Mouse (Mus musculus) limb, embryonic 15.5 days (tissue): Measurements from ENCODE around the gene Gm38100. TPM values are rescaled to one million over a fixed set of nuclear protein-coding genes. Genes with fewer than 3 reads are reported as not detected.
A peak's percentile ranks its signal among the peaks of the same experiment; 100 is the strongest.

Experiments used
- ATAC-seq: fragments of 200-750 bp; cut with Nextera tagmentation; 2 replicates; pipeline ENCODE4 v1.8.0; 2017; ENCODE audit warnings: low read depth, moderate TSS enrichment; ENCODE audit not compliant: insufficient number of reproducible peaks, low FRiP score, low TSS enrichment
- H3K27ac ChIP-seq: fragments of 300-500 bp; sonication (generic); 2 replicates; pipeline ENCODE4 v1.5.1; 2015; ENCODE audit warnings: moderate library complexity, mild to moderate bottlenecking, inconsistent platforms
- H3K27me3 ChIP-seq: fragments of 300-500 bp; sonication (generic); 2 replicates; pipeline ENCODE4 v1.6.1; 2015; ENCODE audit warnings: inconsistent platforms
- H3K36me3 ChIP-seq: fragments of 300-500 bp; sonication (generic); 2 replicates; pipeline ENCODE4 v1.6.1; 2015; ENCODE audit warnings: inconsistent platforms
- H3K4me1 ChIP-seq: fragments of 300-500 bp; sonication (generic); 2 replicates; pipeline ENCODE4 v1.6.1; 2015; ENCODE audit warnings: inconsistent platforms
- H3K4me2 ChIP-seq: fragments of 300-500 bp; sonication (generic); 2 replicates; pipeline ENCODE4 v1.6.1; 2015; ENCODE audit warnings: mild to moderate bottlenecking, inconsistent platforms
- H3K4me3 ChIP-seq: fragments of 300-500 bp; sonication (generic); 2 replicates; pipeline ENCODE4 v1.5.1; 2015; ENCODE audit warnings: mild to moderate bottlenecking, inconsistent platforms
- H3K9ac ChIP-seq: fragments of 300-500 bp; sonication (generic); 2 replicates; pipeline ENCODE4 v1.6.1; 2015; ENCODE audit warnings: inconsistent platforms
- H3K9me3 ChIP-seq: fragments of 300-500 bp; sonication (generic); 2 replicates; pipeline ENCODE4 v1.6.1; 2016; ENCODE audit warnings: inconsistent platforms
- WGBS: fragments of 180-500 bp; shearing (Covaris S2); methylation state at CpG from one replicate; pipeline ENCODE4 v1.1.7; 2015; 5-methylcytosine and 5-hydroxymethylcytosine counted together
- polyA plus RNA-seq: library from polyadenylated mRNA; unstranded; fragments of >200 nt; fragmentation: Nextera tagmentation; extraction: Ambion mirVana; gene quantifications from 2 replicates; pipeline ENCODE4 v1.2.1, GENCODE M21; 2015

Gene Gm38100
- polyA plus RNA-seq = not detected in 2 replicates

DNA sequence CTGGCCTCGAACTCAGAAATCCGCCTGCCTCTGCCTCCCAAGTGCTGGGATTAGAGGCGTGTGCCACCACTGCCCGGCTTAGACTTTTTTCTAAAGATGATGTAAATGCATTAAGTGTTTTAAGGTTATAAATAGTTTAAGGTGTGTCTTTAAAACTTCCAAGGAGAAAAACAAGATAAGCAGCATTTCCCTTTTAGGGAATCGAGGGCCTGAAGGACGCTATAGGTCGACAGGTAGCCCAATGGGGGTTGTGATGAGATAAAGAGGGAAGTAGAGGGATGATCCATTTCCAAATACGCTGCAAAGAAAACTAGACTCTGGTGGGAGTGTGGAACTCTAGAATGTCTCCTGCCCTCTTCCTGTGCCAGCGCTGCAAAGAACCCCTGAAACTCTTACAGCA, at the start of gene Gm38100:
Gene Gm38100, plus strand, starts transcription at position 301 of the 400 bp plus-strand sequence.
- H3K27ac ChIP-seq = no peak within 1 kb of the TSS
- ATAC-seq = no peak

GRCm38 (mm10) chr1:175870716-175871115, 49.4 kb upstream of the Gm38100 start:
- peaks cover 6% of the 10 kb centered on the region for H3K4me1 ChIP-seq

More for the DNA sequence above, at the start of gene Gm38100:
- H3K4me3 ChIP-seq = no peak within 1 kb of the TSS
- no peaks in the 10 kb centered on the region for H3K27me3 ChIP-seq
- H3K4me2 ChIP-seq = no peak within 1 kb of the TSS
- H3K9me3 ChIP-seq = no peaks in the 10 kb centered on the region
- 86% methylated on average over 9 of the region's 9 CpGs for WGBS
- H3K36me3 ChIP-seq = no peaks in the 10 kb centered on the region
- no peaks in the 10 kb centered on the region for H3K4me1 ChIP-seq
- no peak within 1 kb of the TSS for H3K9ac ChIP-seq

GRCm38 (mm10) chr1:175872028-175872816, 47.9 kb upstream of the Gm38100 start:
- H3K9me3 ChIP-seq = no peaks in the 10 kb centered on the region
- H3K4me1 ChIP-seq = peaks cover 6% of the 10 kb centered on the region
- H3K9ac ChIP-seq = no peak overlapping the region
- no peaks in the 10 kb centered on the region for H3K36me3 ChIP-seq
- ATAC-seq = 0 out of 2 replicates have a peak, but pooled peaks have one; percentile 35
- H3K4me2 ChIP-seq = no peak overlapping the region
- H3K27me3 ChIP-seq = no peaks in the 10 kb centered on the region
- H3K27ac ChIP-seq = no peak overlapping the region; the same call in 1 of the 2 replicates
- H3K4me3 ChIP-seq = no peak overlapping the region
- 44% methylated on average over 6 of the region's 6 CpGs for WGBS

More at GRCm38 (mm10) chr1:175870716-175871115, 49.4 kb upstream of the Gm38100 start:
- no peak overlapping the region for H3K4me3 ChIP-seq
- no peak overlapping the region for H3K27ac ChIP-seq
- no peak overlapping the region for H3K9ac ChIP-seq
- WGBS = 78% methylated on average over 3 of the region's 3 CpGs
- ATAC-seq = no peak
- H3K9me3 ChIP-seq = no peaks in the 10 kb centered on the region
- no peak overlapping the region for H3K4me2 ChIP-seq
- H3K36me3 ChIP-seq = no peaks in the 10 kb centered on the region
- no peaks in the 10 kb centered on the region for H3K27me3 ChIP-seq

- WGBS = under 1% methylated on average over 66 of the region's 66 CpGs
- H3K27me3 ChIP-seq = no peaks in the 10 kb centered on the region
- peak within 1 kb of the TSS; percentile 82 for H3K4me3 ChIP-seq
- peak within 1 kb of the TSS; percentile 87 for H3K4me2 ChIP-seq
- no peaks in the 10 kb centered on the region for H3K9me3 ChIP-seq
- peak within 1 kb of the TSS; percentile 96 for H3K27ac ChIP-seq
- peaks cover 16% of the 10 kb centered on the region; the same call in 1 of the 2 replicates for H3K4me1 ChIP-seq
- H3K9ac ChIP-seq = peak within 1 kb of the TSS; percentile 69
- peaks cover 10% of the 10 kb centered on the region; the same call in 1 of the 2 replicates for H3K36me3 ChIP-seq
- peak; percentile 91 for ATAC-seq
Observed at GRCm38 (mm10) chr1:175880453-175881296, 39.5 kb upstream of the Gm38100 start, which contains the start of gene Exo1. Exo1 (plus strand) TSS chr1:175880581.

DNA sequence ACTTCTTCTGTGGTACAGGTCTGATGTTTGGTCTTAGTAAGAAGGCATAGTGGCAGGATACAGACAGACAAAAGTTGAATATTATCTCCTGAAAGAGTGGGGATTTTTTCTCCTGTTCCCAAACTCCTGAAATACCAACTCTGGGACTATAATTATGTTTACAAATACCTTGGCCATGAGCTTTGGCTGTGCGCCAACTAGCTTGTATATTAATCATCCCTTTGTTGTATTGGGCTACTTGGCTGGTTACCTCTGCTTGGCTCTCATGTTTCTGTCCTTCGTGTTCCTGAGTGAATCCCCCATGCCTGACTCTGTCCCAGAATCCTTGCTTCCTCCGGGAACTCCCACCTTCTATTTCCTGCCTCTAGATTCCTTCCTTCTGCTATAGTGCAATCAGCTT, 36.7 kb upstream of the Gm38100 start:
- no peak overlapping the region for H3K4me3 ChIP-seq
- no peaks in the 10 kb centered on the region for H3K9me3 ChIP-seq
- H3K4me2 ChIP-seq = no peak overlapping the region
- no peak for ATAC-seq
- 70% methylated on average over 3 of the region's 3 CpGs for WGBS
- H3K9ac ChIP-seq = no peak overlapping the region
- H3K27ac ChIP-seq = no peak overlapping the region
- peaks cover 26% of the 10 kb centered on the region for H3K36me3 ChIP-seq
- peaks cover 16% of the 10 kb centered on the region; the same call in 1 of the 2 replicates for H3K4me1 ChIP-seq
- H3K27me3 ChIP-seq = no peaks in the 10 kb centered on the region

DNA sequence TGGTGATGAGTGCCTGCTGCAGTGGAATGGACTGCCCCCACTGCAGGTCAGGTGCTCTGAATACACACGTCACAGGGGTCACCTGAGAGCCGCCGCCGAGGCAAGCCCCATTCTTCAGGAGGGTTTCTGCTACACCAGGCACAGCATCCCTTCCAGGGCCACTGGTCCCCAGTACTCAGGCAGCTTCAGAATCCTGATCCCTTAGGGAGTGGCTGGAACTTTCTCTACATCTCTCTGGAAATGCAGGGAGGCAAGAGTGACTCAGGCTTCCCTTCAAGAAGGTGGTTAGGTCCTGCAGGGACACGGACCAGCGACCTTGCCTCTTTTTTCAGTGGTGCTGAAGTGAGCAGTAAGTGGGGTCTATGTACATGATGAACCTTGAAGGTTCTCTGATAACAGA, 26.9 kb upstream of the Gm38100 start:
- no peaks in the 10 kb centered on the region for H3K27me3 ChIP-seq
- WGBS = 88% methylated on average over 6 of the region's 6 CpGs
- ATAC-seq = no peak
- no peak overlapping the region for H3K4me2 ChIP-seq
- H3K9me3 ChIP-seq = no peaks in the 10 kb centered on the region
- H3K27ac ChIP-seq = no peak overlapping the region
- H3K4me1 ChIP-seq = no peaks in the 10 kb centered on the region
- H3K9ac ChIP-seq = no peak overlapping the region
- no peak overlapping the region for H3K4me3 ChIP-seq
- H3K36me3 ChIP-seq = peaks cover 40% of the 10 kb centered on the region

GRCm38 (mm10) chr1:175893726-175894125, 26.4 kb upstream of the Gm38100 start:
- no peak overlapping the region for H3K9ac ChIP-seq
- H3K27ac ChIP-seq = no peak overlapping the region
- 92% methylated on average over 12 of the region's 12 CpGs for WGBS
- H3K36me3 ChIP-seq = peaks cover 35% of the 10 kb centered on the region
- no peaks in the 10 kb centered on the region for H3K4me1 ChIP-seq
- H3K27me3 ChIP-seq = no peaks in the 10 kb centered on the region
- H3K9me3 ChIP-seq = no peaks in the 10 kb centered on the region
- no peak overlapping the region for H3K4me2 ChIP-seq
- no peak for ATAC-seq
- H3K4me3 ChIP-seq = no peak overlapping the region

DNA sequence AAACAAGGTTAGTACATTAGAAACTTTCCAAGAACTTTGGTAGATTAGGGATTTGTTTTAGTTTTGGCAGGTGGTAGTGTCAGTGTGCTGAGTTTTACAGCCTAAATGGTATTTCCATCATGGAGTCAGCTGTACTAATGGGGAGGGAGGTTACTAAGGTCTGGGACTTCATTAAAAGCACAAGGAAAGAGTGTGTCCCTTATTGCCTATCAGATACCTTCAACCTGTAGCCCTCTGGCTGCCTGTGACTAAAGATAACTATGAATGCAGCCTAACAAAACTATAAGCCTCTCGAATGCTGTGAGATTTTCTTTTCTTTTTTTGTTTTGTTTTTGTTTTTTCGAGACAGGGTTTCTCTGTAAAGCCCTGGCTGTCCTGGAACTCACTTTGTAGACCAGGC, 8.9 kb upstream of the Gm38100 start:
- no peak for ATAC-seq
- H3K36me3 ChIP-seq = peaks cover 21% of the 10 kb centered on the region
- 84% methylated on average over 2 of the region's 2 CpGs for WGBS

GRCm38 (mm10) chr1:175912038-175912437, 8.1 kb upstream of the Gm38100 start:
- Histone ChIP-seq H3K36me3 (peaks cover 21% of the 10 kb centered on the region), H3K9ac (no peak overlapping the region), H3K4me2 (no peak overlapping the region), H3K4me3 (no peak overlapping the region), H3K27me3 (no peaks in the 10 kb centered on the region), H3K9me3 (no peaks in the 10 kb centered on the region), H3K4me1 (no peaks in the 10 kb centered on the region), H3K27ac (no peak overlapping the region)
- ATAC-seq = no peak
- 88% methylated on average over 3 of the region's 3 CpGs for whole genome bisulfite sequencing

More for the DNA sequence above, 8.9 kb upstream of the Gm38100 start:
- H3K4me1 ChIP-seq = no peaks in the 10 kb centered on the region
- H3K27me3 ChIP-seq = no peaks in the 10 kb centered on the region
- no peak overlapping the region for H3K9ac ChIP-seq
- no peak overlapping the region for H3K4me2 ChIP-seq
- H3K4me3 ChIP-seq = no peak overlapping the region
- H3K27ac ChIP-seq = no peak overlapping the region
- no peaks in the 10 kb centered on the region for H3K9me3 ChIP-seq

- no peaks in the 10 kb centered on the region for H3K4me1 ChIP-seq
- H3K36me3 ChIP-seq = peaks cover 14% of the 10 kb centered on the region
- H3K9me3 ChIP-seq = no peaks in the 10 kb centered on the region
- no peak overlapping the region for H3K4me2 ChIP-seq
- no peak for ATAC-seq
- 79% methylated on average over 5 of the region's 5 CpGs for WGBS
- H3K4me3 ChIP-seq = no peak overlapping the region
- no peak overlapping the region for H3K9ac ChIP-seq
- no peak overlapping the region for H3K27ac ChIP-seq
- H3K27me3 ChIP-seq = no peaks in the 10 kb centered on the region
Observed at GRCm38 (mm10) chr1:175913728-175914303, 6.3 kb upstream of the Gm38100 start.

DNA sequence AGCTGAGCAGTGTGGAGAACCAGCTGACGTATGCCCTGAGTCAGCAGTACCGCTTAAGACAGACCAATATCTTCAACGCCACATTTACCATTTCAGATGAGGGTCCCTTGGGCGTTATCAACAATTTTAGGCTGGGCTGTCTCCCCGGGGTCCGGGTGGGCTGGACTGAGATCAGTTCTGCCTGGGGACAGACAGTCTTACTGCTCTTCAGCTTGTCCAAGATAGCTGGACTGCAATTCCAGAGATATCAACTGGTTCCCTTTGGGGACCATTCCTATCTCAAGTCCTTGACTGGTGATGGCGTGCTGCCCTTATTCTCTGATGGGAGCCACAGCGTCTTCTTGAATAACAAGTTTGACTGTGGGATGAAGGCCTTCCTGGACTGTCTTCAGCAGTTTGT, 962 bp downstream of the Gm38100 start:
- no peak overlapping the region for H3K4me3 ChIP-seq
- no peaks in the 10 kb centered on the region for H3K4me1 ChIP-seq
- no peaks in the 10 kb centered on the region for H3K27me3 ChIP-seq
- ATAC-seq = no peak
- H3K9me3 ChIP-seq = no peaks in the 10 kb centered on the region
- WGBS = 94% methylated on average over 8 of the region's 8 CpGs
- H3K9ac ChIP-seq = no peak overlapping the region
- H3K36me3 ChIP-seq = no peaks in the 10 kb centered on the region
- H3K4me2 ChIP-seq = no peak overlapping the region
- no peak overlapping the region for H3K27ac ChIP-seq
